Mouse (Mus musculus) small intestine, adult 10 weeks (tissue): ENCODE results near the gene Hpse. TPM values are rescaled to one million over a fixed set of nuclear protein-coding genes. Genes with fewer than 3 reads are reported as not detected.

Source experiments
- polyA plus RNA-seq: library from polyadenylated mRNA; stranded (reverse); fragments of 350-450 nt; fragmentation: Illumina TruSeq; extraction: RNeasy Lipid Tissue Mini Kit (QIAGEN cat#74804); gene quantifications from one replicate; pipeline ENCODE4 v1.2.3, GENCODE M21; 2014; ENCODE audit warnings: low replicate concordance

Gene Hpse
- polyA plus RNA-seq = 8.0 TPM

GRCm38 (mm10) chr5:100719235-100720088, at the start of gene Hpse:
Hpse (minus strand) TSS chr5:100719716.

GRCm38 (mm10) chr5:100674711-100675376, 44.7 kb downstream of the Hpse start, which contains the start of gene Coq2:
Coq2 (minus strand) TSS chr5:100675140.

Other genes starting within 250 kb of the Hpse start
- gene Lin54, start 219.1 kb downstream of the Hpse start, polyA plus RNA-seq = 32.8 TPM
- gene Cops4, start 201.4 kb downstream of the Hpse start, polyA plus RNA-seq = 70.4 TPM
- 1,677 TPM for gene Plac8, start 147.5 kb downstream of the Hpse start, polyA plus RNA-seq
- gene Coq2, start 44.6 kb downstream of the Hpse start, polyA plus RNA-seq = 12.3 TPM
- gene Helq, start 78.9 kb upstream of the Hpse start, polyA plus RNA-seq = 10.3 TPM
- gene Mrps18c, start 78.9 kb upstream of the Hpse start, polyA plus RNA-seq = 274 TPM
- 36.6 TPM for gene Abraxas1, start 101.2 kb upstream of the Hpse start, polyA plus RNA-seq
- gene Gpat3, start 126.0 kb upstream of the Hpse start, polyA plus RNA-seq = 99.4 TPM